Comparison of ENCODE assay signal across 21 mouse cellular contexts in the genomic region with DNA sequence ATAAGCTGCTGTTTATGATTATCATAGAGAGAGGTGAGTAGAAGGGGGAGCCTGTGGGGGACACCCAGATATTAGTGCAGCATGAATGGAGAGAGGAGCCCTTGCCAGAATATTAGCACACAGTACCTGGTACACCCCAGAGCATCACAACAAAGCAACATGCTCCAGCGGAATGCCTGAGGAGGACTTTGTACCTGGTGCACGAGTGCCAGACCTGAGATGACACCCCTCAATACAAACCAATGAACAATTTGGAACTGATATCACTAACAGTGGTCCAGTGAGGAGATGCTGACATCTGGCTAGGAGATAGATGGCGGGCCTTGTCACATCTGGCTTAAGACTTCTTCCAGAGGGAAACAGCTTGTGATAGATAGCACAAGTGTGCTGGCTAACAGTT.
DNase-seq lines count a peak whose midpoint lies in the region; ATAC-seq and TF ChIP-seq lines count a peak whose summit lies in the region.
"Had no signal": no experiment of that assay in that cellular context is flagged by ENCODE, and none has a peak within 500 bp of the region (broad histone marks: within the 10 kb centered on the region; RNA-seq: fewer than 3 reads in every experiment).

No protein-coding gene starts in this region.

- H3K9me3 ChIP-seq in limb, embryonic 11.5 days (ENCODE audit: control insufficient read depth, low read length) = no peaks in the 10 kb centered on the region
- H3K9me3 ChIP-seq in limb, embryonic 10.5 days (replicated peaks) = no peaks in the 10 kb centered on the region
- no peaks in the 10 kb centered on the region for H3K9me3 ChIP-seq in kidney, embryonic 15.5 days (replicated peaks)
- H3K9me3 ChIP-seq in midbrain, postnatal 0 days (ENCODE audit: low read length) = no peaks in the 10 kb centered on the region
- H3K9me3 ChIP-seq in lung, postnatal 0 days (ENCODE audit: low read length) = no peaks in the 10 kb centered on the region
- H3K9me3 ChIP-seq: embryonic facial prominence, embryonic 13.5 days; forebrain, embryonic 12.5 days; heart, embryonic 15.5 days had no signal

- H3K36me3 ChIP-seq in limb, embryonic 11.5 days (ENCODE audit: control insufficient read depth, insufficient read depth, low read length) = no peaks in the 10 kb centered on the region
- H3K36me3 ChIP-seq in limb, embryonic 10.5 days = no peaks in the 10 kb centered on the region
- H3K36me3 ChIP-seq in kidney, embryonic 15.5 days = no peaks in the 10 kb centered on the region
- H3K36me3 ChIP-seq in midbrain, postnatal 0 days (ENCODE audit: insufficient read depth, low read length) = no peaks in the 10 kb centered on the region
- H3K36me3 ChIP-seq in lung, postnatal 0 days (ENCODE audit: insufficient read depth, low read length) = no peaks in the 10 kb centered on the region
- H3K36me3 ChIP-seq: embryonic facial prominence, embryonic 13.5 days; forebrain, embryonic 12.5 days; heart, embryonic 15.5 days had no signal

- TF ChIP-seq CTCF in midbrain, postnatal 0 days (IDR thresholded peaks at IDR 0.05) = no peak
- no peak for TF ChIP-seq CTCF in lung, postnatal 0 days (IDR thresholded peaks at IDR 0.05)

- WGBS in limb, embryonic 11.5 days = 87% methylated on average over 3 of the region's 3 CpGs
- 90% methylated on average over 3 of the region's 3 CpGs for WGBS in limb, embryonic 10.5 days
- 81% methylated on average over 3 of the region's 3 CpGs for WGBS in kidney, embryonic 15.5 days
- 89% methylated on average over 3 of the region's 3 CpGs for WGBS in midbrain, postnatal 0 days
- 77% methylated on average over 3 of the region's 3 CpGs for WGBS in lung, postnatal 0 days

- ATAC-seq in limb, embryonic 11.5 days (ENCODE audit: insufficient number of reproducible peaks, low FRiP score, low TSS enrichment, low read depth) = no peak
- no peak for ATAC-seq in kidney, embryonic 15.5 days (replicated peaks; ENCODE audit: low FRiP score)
- no peak for ATAC-seq in midbrain, postnatal 0 days (ENCODE audit: low FRiP score)
- ATAC-seq in lung, postnatal 0 days = no peak
- ATAC-seq: forebrain, embryonic 16.5 days had no signal

- no peaks in the 10 kb centered on the region for H3K4me1 ChIP-seq in limb, embryonic 11.5 days (ENCODE audit: control insufficient read depth, insufficient read depth, low read length)
- no peaks in the 10 kb centered on the region for H3K4me1 ChIP-seq in limb, embryonic 10.5 days
- peaks cover 41% of the 10 kb centered on the region for H3K4me1 ChIP-seq in kidney, embryonic 15.5 days
- peaks cover 4% of the 10 kb centered on the region; the same call in 1 of the 2 replicates for H3K4me1 ChIP-seq in midbrain, postnatal 0 days (ENCODE audit: insufficient read depth, low read length)
- H3K4me1 ChIP-seq in lung, postnatal 0 days (ENCODE audit: insufficient read depth, low read depth, low read length) = no peaks in the 10 kb centered on the region
- H3K4me1 ChIP-seq: embryonic facial prominence, embryonic 13.5 days had no signal

- no peaks in the 10 kb centered on the region for H3K27me3 ChIP-seq in limb, embryonic 11.5 days (ENCODE audit: control insufficient read depth, insufficient read depth, low read length)
- H3K27me3 ChIP-seq in limb, embryonic 10.5 days (ENCODE audit: low read depth, poor library complexity, severe bottlenecking) = no peaks in the 10 kb centered on the region
- no peaks in the 10 kb centered on the region for H3K27me3 ChIP-seq in kidney, embryonic 15.5 days
- H3K27me3 ChIP-seq in midbrain, postnatal 0 days (ENCODE audit: insufficient read depth, low read length) = no peaks in the 10 kb centered on the region
- H3K27me3 ChIP-seq in lung, postnatal 0 days (replicated peaks; ENCODE audit: insufficient read depth, low read length) = no peaks in the 10 kb centered on the region
- H3K27me3 ChIP-seq: embryonic facial prominence, embryonic 13.5 days; forebrain, embryonic 12.5 days; heart, embryonic 15.5 days had no signal

- H3K9ac ChIP-seq in limb, embryonic 11.5 days (ENCODE audit: low read length) = no peak overlapping the region
- no peak overlapping the region for H3K9ac ChIP-seq in kidney, embryonic 15.5 days
- H3K9ac ChIP-seq in midbrain, postnatal 0 days (replicated peaks; ENCODE audit: low read length, poor library complexity, severe bottlenecking) = no peak overlapping the region
- H3K9ac ChIP-seq in lung, postnatal 0 days (replicated peaks; ENCODE audit: low read depth) = no peak overlapping the region
- H3K9ac ChIP-seq: embryonic facial prominence, embryonic 13.5 days; forebrain, embryonic 12.5 days; heart, embryonic 15.5 days had no signal

- DNase-seq in limb, embryonic 11.5 days (ENCODE audit: low spot score) = peak; percentile 17
- DNase-seq in limb, embryonic 10.5 days (ENCODE audit: low spot score) = no peak
- DNase-seq in kidney, adult 9 months = peak; percentile 50
- peak; percentile 36 to 56 for DNase-seq in kidney, postnatal 25 days
- DNase-seq in midbrain, postnatal 0 days (ENCODE audit: low spot score) = no peak
- no peak for DNase-seq in lung, postnatal 0 days (ENCODE audit: low spot score)
- no peak for DNase-seq in urinary bladder, postnatal 14 days (ENCODE audit: low spot score)
- DNase-seq: adrenal gland, adult 2 months; adrenal gland, postnatal 25 days; cerebellum, adult 18-20 months; cerebellum, adult 9-11 months; cerebellum, postnatal 36 days; gastrocnemius, postnatal 10 days; heart, adult 2 months; heart, postnatal 36 days had no signal

- TF ChIP-seq EP300 in lung, postnatal 0 days (IDR thresholded peaks at IDR 0.05) = no peak

- no peak overlapping the region for H3K27ac ChIP-seq in limb, embryonic 11.5 days (replicated peaks; ENCODE audit: low read depth, low read length)
- H3K27ac ChIP-seq in limb, embryonic 10.5 days = no peak overlapping the region
- peak overlapping the region; percentile 48 for H3K27ac ChIP-seq in kidney, embryonic 15.5 days
- no peak overlapping the region for H3K27ac ChIP-seq in midbrain, postnatal 0 days (ENCODE audit: low read depth, low read length)
- H3K27ac ChIP-seq in lung, postnatal 0 days (ENCODE audit: low read length) = no peak overlapping the region
- H3K27ac ChIP-seq: embryonic facial prominence, embryonic 13.5 days; forebrain, embryonic 12.5 days; heart, adult 2 months; heart, embryonic 15.5 days had no signal

- no peak overlapping the region for H3K4me3 ChIP-seq in limb, embryonic 11.5 days (ENCODE audit: low read depth, low read length)
- H3K4me3 ChIP-seq in limb, embryonic 10.5 days = no peak overlapping the region
- H3K4me3 ChIP-seq in kidney, embryonic 15.5 days (replicated peaks) = no peak overlapping the region
- no peak overlapping the region for H3K4me3 ChIP-seq in midbrain, postnatal 0 days (ENCODE audit: low read depth, low read length)
- H3K4me3 ChIP-seq in lung, postnatal 0 days (ENCODE audit: low read depth, low read length) = no peak overlapping the region
- H3K4me3 ChIP-seq: embryonic facial prominence, embryonic 13.5 days; forebrain, embryonic 12.5 days; heart, adult 2 months; heart, embryonic 15.5 days had no signal

- H3K4me2 ChIP-seq in limb, embryonic 11.5 days (ENCODE audit: low read depth, severe bottlenecking) = no peak overlapping the region
- no peak overlapping the region for H3K4me2 ChIP-seq in kidney, embryonic 15.5 days
- no peak overlapping the region for H3K4me2 ChIP-seq in midbrain, postnatal 0 days (ENCODE audit: low read depth, low read length, poor library complexity, severe bottlenecking)
- H3K4me2 ChIP-seq in lung, postnatal 0 days (replicated peaks; ENCODE audit: low read depth, low read length) = no peak overlapping the region
- H3K4me2 ChIP-seq: embryonic facial prominence, embryonic 13.5 days; forebrain, embryonic 12.5 days; heart, embryonic 11.5 days; heart, embryonic 15.5 days had no signal

Comparison
In these comparisons a context has a peak if more than half of its experiments do, and no peak if none do; other contexts are left out.
1. DNase-seq: peak in limb, embryonic 11.5 days (single experiment), kidney, adult 9 months (single experiment) and kidney, postnatal 25 days (2 of 2); none in limb, embryonic 10.5 days (single experiment), midbrain, postnatal 0 days (single experiment), lung, postnatal 0 days (single experiment) and urinary bladder, postnatal 14 days (single experiment).